Mouse (Mus musculus) frontal cortex, postnatal 36 days (tissue): ENCODE measurements at regions not wholly inside any gene's neighbourhood (a gene's known extent, or its start where the extent isn't known, plus 50 kb on each side); places are given as distances from the start of the nearest gene placed in this dataset.

Experiments used
- DNase-seq, 2 experiments: peaks; one replicate each; pipeline ENCODE4 v3.0.0; 2022; ENCODE audit warnings: low spot score in 2 of 2

DNA sequence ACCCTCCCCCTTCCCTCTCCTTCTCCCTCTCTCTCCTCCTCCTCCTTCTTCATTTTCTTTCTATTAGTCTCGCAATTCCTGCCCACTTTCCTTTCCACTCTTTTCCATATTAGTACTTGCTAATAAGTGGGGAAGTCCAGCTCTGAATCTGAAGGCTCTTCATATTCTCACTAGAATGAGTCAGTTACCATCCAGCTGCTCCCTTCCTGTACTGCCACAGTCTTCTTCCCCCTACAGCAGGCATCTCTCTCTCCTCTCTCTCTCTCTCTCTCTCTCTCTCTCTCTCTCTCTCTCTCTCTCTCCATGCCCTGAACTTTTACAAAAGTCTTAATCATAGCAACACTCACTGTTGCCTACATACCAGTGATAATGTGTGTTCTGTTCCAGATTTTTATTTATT is 226.6 kb upstream of the Pter start:
- no peak for DNase-seq

DNA sequence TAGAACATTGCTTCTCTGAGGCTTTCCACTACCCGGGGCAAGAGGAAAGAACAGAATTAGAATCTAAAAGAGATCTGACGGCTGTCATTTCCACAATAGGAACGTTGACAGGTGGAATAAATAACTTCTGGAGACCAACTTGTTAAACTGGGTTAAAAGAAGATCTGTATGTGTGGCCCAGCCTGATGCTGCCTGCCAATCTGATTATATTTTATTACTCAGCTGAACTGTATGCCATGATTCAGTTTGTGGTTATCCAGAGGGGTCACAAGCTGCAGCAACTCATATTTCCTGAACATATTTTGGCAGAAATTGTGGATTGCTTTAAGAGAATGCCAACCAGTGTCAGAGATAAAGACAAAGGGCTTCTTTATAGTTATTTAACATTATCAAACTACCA is 224.5 kb upstream of the Pter start:
- DNase-seq: no peak

DNA sequence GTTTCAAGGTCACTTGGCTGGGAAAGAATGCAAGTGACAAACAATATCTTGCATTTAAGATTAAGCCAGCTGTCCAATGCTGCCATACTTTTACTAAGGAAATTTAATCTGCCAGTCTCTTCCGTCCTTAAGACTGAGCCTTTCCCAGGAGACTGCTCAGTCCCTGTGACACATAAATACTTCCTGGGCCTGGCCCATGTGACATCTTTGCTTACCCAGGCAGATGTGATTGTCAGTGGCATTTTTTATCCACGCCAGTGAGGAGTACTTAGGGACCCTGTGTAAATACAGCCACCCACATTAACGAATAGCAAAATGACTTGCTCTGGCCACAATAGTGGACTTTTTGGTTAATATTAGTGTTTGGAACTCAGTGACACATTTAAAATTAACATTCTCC is 216.3 kb upstream of the Pter start:
- DNase-seq: no peak

DNA sequence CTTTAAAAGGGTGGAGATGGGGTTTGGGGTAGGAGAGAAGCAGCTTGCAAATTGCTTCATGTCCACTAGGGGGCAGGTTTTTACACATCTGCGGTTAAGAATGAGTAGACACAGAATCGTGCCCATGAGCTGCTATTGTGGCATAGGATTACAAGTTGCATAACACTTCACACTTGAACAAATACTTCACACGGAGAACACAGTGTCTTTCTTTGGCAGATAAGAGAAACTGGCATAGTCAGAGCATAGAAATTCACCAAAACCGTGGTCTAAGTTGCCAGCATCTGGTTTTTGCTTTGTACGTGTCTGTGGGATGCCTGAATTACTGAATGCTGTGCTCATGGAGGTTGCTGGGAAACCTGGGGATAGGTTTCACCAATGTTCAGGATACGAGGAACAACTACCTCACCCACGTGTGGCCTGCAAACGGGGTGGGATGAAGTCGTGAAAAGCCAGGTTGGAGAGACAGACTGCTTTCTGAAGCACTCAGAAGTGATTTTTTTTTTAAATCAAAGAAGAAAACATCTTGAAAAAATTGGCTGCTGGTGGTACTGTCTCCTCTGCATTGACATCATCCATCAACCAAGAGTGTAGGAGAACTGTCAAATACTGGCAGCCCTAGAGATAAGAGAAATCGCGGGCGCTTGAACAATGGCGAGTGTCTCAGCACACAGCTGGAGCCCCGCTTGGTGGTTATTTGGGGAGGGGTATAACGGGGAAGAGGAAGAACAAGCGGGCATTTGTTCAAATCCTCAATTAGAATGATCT is 214.5 kb upstream of the Pter start:
- peak; percentile 53 to 76 for DNase-seq

DNA sequence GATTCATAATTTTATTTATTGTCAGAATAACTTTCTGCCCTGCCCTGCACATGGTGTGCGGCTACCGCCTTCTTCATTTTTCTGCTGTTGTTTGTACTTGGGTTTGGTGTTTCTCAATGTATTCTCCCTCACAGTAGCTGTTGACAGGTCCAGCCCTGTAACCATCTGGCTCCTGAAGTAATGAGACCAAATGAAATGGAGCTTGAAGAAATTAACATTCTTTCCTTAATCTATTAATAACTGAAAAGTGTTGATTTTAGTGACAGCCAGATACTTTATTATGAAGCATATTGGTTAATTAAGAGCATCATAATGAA is 214.0 kb upstream of the Pter start:
- DNase-seq: peak in 1 of 2 experiments; percentile 29

DNA sequence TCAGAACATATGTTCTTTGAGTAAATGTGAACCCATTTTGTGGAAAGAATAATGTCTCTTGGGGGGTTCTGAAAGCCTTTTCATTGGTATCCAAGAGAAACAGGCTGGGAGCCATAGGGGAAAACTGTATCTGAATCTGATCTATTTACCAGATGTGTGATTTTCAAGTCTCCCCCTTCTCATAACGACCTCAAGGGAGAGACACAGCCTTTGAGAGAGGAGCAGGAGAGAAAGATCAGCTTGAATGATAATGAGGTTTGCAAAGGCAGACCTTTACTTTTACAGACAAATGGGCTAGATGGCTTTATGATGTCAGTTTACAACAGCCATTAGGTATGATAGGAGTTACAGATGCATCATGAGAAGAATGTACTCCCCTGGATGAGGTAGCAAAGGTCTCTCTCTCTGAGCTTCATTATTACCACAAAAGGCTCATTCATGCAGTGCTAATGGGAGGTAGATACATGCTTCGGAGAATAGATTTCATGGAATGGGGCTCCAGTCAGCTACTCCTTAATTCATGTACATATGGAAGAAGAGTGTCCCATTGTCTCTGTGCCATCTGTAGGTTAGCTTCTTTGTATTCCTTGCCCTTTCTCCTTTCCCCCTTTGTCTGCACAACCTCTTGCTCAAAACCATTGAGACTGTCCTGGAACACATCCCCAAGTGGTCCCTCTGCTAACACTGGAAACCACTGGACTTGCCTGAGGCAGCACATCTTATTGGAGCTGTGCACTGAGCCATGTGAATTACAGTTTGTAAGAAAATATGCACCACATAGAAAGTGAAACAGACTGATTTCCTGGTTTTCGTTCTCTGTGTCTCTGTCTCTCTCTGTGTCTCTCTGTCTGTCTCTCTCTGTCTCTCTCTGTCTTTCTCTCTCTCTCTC is 207.5 kb upstream of the Pter start:
- DNase-seq: no peak

DNA sequence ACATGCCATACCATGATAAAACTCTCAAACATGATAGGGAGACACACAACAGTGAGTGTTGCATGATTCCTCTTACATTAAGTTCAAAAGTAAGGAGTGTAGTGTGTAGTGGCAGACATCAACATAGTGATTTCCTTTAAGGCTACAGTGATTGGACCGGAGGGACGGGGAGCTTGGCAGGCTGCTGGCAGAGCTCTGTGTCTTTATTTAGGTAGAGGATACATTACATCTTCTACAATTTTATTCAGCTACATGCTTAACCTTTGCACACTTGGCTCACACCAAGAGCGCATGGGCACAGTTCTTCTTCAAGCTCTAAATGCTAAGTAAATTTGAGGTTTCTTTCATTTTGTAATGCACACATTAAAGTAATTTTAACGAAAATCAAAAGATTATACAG is 194.6 kb upstream of the Pter start:
- no peak for DNase-seq

DNA sequence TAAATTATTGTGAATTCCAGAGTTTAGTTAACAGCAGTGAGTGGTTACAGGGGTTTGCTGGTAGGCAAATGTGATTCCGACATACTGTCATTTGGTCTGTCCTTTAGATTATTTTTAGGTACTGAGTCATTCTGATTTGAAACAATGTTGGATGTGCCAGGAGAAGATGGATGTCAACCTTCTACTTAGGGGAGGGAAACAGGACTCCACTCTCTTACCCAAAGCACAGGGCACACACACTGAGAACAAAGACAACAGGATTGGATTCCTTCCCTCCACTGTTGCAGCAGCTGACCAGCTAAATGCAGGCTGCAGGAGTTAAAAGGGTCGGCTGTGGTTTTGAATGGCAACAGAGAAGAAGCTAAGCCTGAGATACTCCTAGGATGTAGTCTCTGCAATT is 186.7 kb upstream of the Pter start:
- no peak for DNase-seq

DNA sequence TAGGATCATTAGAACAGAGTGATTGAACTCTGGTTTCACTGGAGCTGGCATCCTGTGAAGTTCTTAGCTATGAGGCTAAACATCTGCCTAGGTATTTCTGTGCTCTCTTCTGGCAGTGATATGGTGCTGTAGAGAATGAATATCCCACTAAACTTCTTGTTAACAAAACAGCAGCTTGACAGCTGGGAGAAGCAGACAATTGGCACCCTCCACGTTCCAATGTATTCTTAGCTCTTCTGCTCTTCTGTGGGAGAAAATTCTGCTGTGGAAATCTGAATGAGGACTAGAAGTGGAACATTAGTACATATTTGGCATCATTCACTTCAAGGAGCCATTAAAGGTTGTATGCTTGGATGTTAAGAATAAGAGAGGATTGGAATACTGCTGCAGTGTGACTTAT is 177.0 kb upstream of the Pter start:
- peak; percentile 11 to 70 for DNase-seq

DNA sequence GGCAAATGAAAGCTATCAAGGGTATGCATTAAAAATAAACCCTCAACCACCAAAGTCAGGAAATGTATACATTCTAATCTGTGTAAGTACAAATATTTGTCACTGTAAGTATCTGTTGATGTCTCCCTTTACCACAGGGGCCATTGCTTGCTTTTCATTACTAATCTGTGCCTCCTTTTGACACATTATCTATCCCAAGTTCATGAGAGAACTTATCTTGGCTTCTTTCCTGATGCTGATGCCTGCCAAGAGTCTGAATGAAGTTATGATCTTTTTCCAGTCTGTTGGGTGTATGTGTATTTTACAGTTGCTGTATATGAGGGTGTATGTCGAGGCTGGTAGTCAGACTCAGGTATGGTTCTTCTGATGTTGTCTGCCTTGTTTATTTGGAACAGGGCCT is 165.0 kb upstream of the Pter start:
- no peak for DNase-seq

DNA sequence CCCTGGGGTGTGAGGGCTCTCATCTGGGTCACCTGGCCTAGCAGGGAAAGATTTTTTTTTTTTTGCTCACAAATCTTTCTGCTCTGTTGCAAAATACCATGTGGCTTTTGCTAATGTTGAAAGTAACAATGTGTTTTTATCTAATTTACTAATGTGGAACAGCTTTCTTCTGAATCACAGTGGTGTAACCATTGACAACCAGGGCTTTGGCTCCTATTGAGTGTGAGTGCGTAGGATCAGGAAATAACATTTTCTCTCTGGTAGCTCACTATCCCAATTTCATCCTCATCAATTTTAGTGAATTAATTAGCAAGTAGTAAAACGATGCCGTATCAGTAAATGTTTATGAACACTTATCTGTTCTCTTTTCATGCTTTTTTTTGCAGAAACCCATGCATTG is 163.9 kb upstream of the Pter start:
- DNase-seq: no peak

DNA sequence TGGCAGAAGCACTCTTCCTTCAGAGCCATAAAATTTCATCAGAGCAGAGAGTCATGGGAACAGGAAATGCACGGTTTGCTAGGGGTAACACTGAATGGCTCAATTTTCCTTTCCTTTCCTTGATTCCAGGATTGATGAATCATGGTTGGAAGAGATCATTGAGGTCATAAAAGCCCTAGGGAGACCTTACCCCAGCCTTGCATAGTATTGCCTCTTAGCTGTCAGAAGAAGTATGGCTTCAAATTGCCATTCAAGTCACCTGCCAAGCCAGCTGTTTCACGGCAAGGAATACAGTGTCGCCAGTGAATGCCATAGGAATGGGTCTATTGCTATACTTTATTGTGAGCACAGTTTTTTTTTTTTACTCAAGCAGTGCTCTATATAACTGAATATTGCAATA is 162.4 kb upstream of the Pter start:
- no peak for DNase-seq

DNA sequence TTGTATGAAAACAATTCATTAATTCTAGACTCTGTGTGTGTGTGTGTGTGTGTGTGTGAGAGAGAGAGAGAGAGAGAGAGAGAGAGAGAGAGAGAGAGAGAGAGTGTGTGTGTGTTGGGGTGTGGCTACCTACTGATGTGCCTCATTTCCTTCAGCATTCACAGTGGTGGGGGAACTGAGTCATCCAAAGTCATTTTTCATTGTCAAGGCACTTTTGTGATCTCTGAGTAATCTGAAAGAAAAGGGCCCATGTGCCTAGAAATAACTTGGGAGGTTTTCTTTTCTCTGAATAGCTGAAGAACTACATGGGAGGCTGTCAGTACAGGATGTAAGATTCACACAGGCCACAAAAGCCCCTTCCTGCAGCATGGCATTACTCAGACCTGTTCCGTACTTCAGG is 159.3 kb upstream of the Pter start:
- DNase-seq: no peak

DNA sequence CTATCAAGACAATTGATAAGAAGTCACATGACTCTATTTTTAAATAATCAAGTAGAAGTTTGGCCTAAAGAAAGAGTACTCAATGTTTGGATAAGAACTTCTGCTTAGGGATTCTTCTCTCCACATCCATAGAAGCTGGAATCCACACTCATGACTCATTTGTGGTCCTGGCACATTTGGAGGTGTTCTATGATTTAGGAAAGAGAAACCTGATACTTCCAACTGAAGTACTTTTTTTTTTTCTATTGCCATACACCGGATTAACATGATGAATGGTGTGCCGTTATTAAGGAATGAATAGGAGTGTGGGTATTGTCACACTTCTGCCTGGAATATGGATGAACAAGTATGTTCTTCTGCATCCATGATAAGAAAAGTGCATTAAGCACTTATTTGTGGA is 158.5 kb upstream of the Pter start:
- DNase-seq: no peak

DNA sequence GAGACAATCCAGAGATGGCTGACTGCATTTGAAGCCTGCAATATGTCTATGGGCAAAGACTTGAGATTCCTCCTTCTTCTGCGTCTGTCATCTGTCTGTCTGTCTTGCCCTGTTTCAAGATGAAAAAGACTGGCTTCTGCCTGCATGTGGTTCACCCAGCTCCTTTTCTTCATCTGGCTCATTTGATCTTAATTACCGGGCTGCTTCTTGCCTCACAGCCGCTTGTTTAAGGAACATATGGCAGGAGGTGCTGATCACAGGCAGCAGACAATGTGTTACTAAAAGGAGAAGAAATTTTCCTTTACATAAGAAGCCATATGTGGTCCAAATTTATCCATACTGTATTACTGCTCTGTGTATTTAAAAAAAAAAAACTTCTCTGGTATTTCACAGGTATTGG is 147.0 kb upstream of the Pter start:
- DNase-seq: peak; percentile 44 to 71

DNA sequence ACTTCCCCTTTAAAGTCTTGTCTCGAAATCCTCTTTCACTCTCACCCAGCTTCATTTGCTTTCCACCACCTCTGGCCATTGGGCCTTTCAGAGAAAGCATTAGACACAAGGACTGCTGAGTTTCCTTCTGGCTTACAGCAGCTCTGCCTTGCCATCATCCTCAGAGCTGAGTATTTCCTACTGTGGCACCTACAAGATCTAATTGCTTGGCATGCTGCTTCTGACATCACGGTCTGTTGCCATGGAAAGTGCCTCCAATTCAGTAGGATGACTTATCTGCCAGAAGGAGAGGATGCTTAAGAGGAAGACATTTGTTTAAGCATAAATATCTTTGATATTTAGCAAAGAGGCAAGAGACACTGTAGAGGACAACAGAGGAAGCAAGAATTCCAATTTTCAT is 146.1 kb upstream of the Pter start:
- peak; percentile 39 to 54 for DNase-seq

DNA sequence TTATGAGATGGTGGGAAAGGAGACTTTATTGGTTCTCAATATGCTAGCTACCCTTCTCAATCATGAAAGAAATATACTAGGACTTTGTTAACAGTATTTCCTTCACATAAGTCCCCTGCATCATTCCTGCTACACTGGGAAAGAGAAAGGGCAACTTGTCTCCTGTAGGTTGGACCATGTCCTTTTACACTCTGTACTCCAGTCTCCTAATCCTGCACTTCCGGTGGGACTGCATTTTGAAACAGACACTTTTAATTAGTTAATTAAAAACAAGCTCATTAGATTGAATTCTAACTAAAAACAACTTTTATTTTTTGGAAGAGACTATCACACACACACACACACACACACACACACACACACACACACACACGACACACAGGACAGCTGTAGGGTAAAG is 131.2 kb upstream of the Pter start:
- no peak for DNase-seq

DNA sequence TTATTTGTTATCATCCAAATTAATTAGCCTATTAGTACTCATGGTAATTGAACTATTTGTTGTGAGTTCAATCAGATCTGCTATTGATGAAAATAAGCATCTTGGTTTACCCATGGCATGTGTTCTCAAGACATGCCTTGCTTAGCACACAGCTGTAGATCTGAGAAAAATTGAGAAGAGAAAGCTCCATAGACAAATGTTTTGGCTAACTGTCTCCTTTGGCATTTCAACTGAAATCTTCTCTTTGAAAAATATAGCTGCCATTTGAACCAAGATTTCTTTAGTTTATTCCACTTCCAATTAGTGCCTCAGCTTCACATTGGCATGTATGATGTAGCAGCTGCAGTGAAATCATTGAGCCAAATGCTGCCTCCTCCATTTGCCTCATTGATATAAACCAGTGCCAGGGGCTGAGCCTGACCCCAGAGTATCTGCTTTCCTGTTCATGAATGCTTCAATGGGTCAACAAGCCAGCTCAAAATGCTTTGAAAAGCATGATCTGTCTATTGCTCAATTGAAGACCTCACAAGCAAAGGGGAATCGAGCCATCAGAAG is 126.1 kb upstream of the Pter start:
- no peak for DNase-seq

DNA sequence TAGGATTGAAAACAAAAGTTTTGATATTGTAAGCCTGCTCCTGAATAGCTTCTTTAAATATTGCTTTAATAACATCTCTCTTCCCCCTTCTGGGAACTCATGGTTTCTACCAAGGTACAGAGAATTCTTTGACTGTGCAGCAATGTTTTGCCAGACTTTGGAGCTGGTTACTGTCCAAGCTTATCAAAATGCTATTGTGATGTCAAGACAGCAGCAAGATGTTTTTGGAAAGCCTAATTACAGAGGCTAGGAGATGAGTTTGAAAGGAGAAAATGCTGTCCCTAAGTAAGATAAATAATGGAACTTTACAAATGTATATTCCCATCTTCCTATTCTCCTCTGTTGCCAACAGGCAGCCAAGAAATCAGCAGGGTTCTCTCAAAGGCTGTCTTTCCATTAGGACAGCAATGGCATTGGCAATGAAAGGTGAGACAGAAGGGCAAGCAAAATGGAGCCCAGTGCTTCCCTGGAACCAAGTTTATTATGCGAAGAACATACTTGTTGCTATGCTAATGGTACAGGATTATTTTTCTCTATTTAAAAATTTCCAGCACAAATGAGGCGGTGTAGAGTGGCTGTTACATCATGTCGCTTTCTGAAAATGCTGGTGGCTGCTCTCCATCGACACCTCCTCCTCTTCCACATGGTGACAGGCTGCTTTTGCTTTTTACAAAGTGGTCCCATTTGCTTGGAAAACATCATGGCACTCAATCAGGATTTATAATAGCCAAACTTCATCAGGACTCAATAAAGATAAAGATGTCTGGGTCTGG is 124.5 kb upstream of the Pter start:
- peak in 1 of 2 experiments; percentile 40 for DNase-seq

DNA sequence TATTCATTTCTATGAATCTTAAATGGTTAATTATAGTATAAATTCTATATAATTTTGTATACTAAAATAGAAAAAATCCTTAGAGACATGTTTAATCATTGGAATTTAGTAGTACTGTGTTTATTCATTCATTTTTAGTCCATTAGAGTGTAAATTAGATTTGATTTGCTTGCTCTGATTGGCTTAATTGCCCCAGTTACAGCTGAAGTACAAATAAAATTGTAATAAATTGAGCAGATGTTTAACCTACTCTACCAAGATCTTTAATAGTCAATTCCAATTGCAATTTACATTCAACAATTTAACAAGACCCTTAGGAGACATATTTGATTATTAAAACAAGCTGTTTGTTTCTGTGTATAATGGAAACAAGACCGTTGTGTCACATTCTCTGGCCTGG is 121.2 kb upstream of the Pter start:
- DNase-seq: no peak

DNA sequence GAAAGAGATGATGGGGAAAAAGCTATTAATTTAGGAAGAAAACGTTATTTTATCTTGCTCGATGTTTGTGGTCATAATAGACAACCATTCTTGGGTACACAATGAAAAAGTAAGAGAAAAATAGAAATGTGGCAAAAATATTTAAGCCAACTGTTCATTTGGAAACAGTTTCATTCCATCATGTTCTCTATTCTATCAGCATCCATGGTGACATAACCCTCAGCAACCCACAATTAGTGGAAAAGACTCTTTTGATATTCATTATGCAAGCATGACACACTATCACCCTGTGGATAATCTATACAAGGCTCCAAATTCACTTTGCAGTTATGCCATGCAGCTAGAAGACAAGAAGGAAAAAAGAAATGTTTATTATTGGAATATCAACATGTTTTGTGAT is 118.7 kb upstream of the Pter start:
- DNase-seq: no peak

DNA sequence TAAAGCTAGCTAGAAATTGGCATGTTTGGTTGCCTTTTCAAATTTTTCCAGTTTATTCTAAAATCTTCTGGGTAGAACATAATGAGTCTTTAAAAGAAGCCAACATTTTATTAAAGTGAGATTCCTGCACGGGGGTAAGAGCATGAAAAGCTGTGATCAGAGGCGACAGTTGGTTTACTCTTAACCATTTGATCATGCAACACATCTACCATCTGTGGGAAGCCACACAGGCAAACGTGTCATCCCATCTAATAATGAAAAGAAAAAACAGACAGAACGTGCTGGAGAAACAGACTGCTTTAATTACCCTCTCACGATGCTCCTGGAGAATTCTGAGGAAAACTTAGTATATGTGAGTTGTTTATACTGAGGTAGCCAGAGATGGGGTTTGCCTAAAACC is 115.4 kb upstream of the Pter start:
- DNase-seq: no peak
